Mouse (Mus musculus) frontal cortex, postnatal 36 days (tissue): ENCODE results near the gene B4galt2.

ENCODE experiments used
- DNase-seq, 2 experiments: peaks; one replicate each; pipeline ENCODE4 v3.0.0; 2022; ENCODE audit warnings: low spot score in 2 of 2

Gene B4galt2

DNA sequence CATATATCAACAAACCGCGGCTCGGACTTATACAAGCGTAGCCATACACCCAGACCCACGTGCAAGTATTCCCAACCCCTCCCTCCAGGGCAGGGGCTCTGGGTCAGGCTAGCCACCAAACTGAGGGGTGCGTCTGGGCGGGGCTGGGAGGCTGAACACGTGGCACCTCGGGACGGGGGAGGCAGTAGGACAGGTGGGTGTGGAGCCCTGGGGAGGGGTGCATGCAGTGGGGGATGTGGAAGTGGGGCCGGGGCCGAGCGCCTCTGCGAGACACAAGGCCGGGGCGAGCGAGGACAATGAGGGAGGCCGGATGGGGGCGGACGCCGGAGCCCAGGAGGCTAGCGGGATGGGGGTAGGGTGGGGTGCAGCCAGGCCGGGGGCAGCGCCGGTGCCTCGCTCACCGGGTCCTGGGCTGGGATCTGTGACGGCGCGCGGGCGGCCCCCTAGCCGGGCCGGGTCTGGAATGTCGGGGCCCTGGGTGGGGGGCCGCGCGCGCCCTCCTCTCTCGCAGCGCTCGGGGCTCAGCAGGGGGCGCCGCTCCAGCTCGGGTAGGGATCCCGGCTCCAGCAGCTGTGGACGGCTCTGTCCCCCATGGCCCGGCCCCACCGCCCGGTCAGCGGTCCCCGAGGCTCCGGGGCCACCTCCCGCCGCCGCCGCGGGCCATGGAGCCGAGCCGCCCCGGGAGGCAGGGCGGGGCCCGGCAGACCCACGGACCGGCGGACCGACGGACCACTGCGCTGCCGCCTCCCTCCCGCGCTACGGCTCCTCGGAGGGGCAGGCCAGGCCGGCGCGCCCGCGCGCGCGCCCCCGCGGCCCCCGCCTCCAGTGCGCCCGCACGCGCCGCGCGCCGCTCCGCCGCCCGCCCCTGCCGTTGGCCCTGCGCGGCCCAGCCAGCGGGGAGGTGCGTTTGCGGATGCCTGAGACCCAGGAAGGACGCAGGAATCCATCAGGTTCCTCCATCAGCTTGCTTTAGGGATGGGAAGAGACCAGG is at the start of gene B4galt2:
Gene B4galt2 (minus strand): TSS at position 787 of the 991 bp plus-strand sequence.
- peak; percentile 66 to 71 for DNase-seq

DNA sequence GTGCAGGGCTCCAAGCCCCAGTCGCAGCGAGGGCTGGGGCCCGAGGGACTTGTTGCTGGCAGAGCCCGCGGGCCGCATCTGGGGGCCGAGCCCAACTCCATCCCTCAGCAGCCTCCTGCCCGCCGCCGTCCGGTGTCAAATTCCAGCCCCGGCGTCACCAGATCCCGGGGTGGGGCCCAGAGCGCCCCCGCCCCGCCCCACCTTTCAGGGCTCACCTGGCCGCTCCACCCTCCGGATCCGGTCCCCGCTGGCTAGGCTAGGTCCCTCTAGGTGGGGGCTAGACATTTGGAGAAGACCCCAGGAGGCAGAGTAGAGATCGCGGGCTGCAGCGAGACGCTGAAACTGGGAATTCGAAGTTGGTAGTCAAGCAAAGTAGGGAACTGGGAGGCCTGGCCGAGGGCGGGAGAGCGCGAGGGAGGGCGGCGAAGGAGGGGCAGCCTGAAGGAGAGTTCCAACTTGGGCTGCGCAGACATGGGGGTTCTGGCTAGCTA is 46.1 kb upstream of the B4galt2 start, which contains the start of gene Artn:
Gene Artn (minus strand): TSS at position 373 of the 491 bp plus-strand sequence.
- DNase-seq = no peak

GRCm38 (mm10) chr4:117928699-117929241 is 45.5 kb upstream of the B4galt2 start:
- peak in 1 of 2 experiments; percentile 56 for DNase-seq

GRCm38 (mm10) chr4:117928234-117928633 is 44.9 kb upstream of the B4galt2 start:
- no peak for DNase-seq

- DNase-seq = peak; percentile 66 to 74
Observed at GRCm38 (mm10) chr4:117926545-117927482, 43.5 kb upstream of the B4galt2 start.

GRCm38 (mm10) chr4:117924916-117925315 is 41.6 kb upstream of the B4galt2 start:
- DNase-seq = no peak

- no peak for DNase-seq
Observed at GRCm38 (mm10) chr4:117923450-117923849, 40.2 kb upstream of the B4galt2 start.

GRCm38 (mm10) chr4:117921358-117921757 is 38.1 kb upstream of the B4galt2 start:
- DNase-seq = no peak

DNA sequence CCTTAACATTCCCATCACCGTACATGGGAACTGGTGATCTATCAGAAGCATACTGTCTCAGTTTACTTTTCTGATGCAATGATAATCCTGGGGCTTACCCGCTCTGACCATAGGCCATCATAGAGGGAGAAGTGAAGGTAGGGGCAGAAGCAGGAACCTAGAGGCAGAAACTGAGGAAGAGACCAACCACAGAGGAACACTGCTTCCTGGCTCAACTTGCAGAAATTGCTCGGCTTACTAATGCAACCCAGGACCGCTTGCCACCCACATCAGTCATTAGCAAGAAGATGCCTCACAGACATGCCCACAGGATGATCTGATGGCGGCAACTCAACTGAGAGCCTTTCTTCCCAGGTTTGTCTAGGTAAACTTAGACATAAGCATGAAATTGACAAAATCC is 35.5 kb upstream of the B4galt2 start:
- no peak for DNase-seq

DNA sequence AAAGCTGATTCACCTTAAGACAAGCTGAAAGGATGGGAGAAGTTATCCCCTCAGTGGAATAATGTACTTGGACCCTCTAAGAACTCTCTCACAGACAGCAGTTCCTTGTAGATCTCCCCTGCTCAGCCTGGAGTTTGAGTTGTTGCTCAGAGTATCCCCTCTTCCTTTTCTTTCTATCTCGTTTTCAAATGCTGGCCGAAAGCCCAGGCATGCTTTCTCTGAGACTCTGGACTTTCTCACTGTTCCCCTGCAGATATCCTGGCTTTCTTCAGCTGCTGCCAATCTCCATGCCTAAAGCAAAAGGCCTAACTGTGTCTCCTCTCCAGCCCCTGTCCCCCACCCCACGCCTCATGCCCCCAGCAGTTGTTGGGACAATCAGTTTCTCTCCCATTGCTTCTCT is 35.0 kb upstream of the B4galt2 start:
- DNase-seq = no peak

DNA sequence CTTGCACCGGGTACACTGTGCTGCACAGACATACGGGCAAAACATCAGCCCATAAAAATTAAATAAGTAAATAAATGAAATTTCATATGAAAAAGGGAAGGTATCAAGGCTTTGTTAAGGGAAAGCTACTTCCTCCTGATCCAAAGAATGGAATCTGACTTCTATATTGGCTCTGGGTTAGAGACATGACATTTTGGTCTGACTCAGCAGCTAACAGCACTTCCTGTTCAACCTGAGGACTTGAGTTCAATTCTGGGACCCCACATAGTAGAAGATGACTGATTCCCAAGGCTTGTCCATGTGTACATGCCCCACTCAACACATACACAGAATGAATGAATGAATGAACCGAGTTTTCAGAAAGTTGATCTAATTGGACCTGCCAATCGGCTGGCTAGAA is 34.6 kb upstream of the B4galt2 start:
- no peak for DNase-seq

DNA sequence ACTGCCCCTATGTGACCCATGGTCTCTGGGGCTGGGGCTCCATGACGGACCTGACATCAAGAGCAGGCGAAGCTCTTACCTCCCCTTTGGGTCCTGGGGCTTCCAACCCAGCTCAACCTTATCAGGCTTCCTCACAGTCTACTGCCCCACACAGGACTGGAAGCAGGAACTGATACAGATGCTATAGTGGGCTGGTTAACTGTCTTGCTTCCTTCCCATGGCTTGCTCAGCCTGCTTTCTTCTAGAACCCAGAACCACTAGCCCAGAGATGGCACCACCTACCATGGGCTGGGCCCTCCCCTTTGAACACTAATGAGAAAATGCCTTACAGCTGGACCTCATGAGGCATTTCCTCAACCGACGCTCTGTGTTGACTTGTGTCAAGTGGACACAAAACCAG is 34.1 kb upstream of the B4galt2 start:
- DNase-seq = no peak

DNA sequence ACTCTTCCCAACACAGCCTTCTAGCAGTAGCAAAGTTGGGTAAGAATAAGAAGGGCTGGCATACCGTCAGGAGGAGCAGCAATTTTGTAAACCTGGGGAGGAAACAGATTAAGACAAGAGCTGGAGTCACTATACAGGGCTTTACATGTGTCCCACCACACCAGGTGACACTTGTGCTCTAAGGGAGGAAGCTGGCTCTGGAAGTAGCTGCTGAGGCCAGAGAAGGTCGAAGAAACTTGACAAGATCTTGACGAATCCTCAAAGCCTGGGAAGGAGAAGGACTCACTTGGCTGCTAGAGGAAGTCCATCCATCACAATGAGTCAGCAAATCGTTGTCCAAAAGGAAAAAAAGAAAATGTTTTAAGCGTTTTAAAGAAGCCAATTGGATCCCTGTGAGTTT is 33.1 kb upstream of the B4galt2 start:
- no peak for DNase-seq

DNA sequence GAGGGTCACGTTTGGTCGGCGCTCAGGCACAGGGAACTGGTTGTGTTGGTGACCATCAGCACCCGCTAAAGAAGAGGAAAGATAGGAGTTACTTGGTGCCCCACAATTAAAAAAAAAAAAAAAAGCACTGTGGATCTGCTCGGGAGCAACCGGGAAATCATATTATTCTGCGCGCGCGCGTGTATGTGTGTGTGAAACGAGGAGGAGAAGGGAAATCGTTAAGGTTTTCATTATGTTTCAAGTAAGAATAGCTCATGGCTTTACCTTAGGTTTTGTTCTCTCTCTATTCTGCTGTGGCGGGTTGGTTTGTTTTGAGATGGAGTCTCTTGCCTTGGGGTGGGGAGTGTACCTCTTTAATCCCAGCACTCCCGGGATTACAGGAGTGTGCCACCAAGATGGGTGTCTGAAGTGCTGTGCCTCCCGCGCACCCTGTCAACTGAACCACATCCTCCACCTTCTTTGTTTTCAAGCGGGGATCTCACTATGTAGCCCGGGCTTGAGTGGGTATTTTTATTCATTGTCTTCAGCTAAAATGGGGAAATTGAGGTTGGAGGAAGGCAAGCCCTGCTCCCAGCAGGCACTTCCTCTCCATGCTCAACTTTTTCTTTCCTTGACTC is 32.3 kb upstream of the B4galt2 start:
- DNase-seq = peak in 1 of 2 experiments; percentile 46

- peak; percentile 94 to 95 for DNase-seq
Observed at GRCm38 (mm10) chr4:117914591-117915442, 31.5 kb upstream of the B4galt2 start, which contains the start of gene Ipo13. TSS of gene Ipo13 (minus strand) at chr4:117914999.

GRCm38 (mm10) chr4:117914031-117914430 is 30.7 kb upstream of the B4galt2 start:
- no peak for DNase-seq

GRCm38 (mm10) chr4:117913421-117913820 is 30.1 kb upstream of the B4galt2 start:
- no peak for DNase-seq

GRCm38 (mm10) chr4:117912685-117913273 is 29.5 kb upstream of the B4galt2 start:
- DNase-seq = no peak

GRCm38 (mm10) chr4:117912131-117912561 is 28.9 kb upstream of the B4galt2 start:
- no peak for DNase-seq
